Mouse (Mus musculus): ENCODE results near the gene Acy3. TPM values are rescaled to one million over a fixed set of nuclear protein-coding genes. Genes with fewer than 3 reads are reported as not detected.

Gene Acy3
- polyA plus RNA-seq, 1 experiment from 2014 or later: 13.0 TPM

DNA sequence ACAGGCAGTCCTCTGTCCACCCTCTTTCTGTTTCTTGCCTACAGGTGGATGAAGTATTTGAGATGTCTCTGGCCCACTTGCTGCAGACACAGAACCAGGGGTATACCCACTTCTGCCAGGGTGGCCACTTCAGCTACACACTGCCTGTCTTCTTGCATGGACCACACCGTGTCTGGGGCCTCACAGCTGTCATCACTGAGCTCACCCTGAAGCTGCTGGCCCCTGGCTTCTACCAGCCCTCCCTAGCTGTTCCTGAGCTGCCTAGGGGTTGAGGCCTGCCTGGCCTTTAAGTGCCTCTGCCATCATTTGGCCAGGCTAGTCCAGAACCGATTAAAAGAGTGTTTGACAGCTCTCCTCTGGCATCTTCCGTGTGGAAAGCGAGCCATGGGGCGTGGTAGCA is 15.4 kb downstream of the Acy3 start:
- Histone ChIP-seq H3K27ac (ENCODE audit: low read depth) (no peak overlapping the region), H3K9me3 (ENCODE audit: control insufficient read depth, low read length) (no peaks in the 10 kb centered on the region), H3K4me2 (ENCODE audit: low read length) (peak overlapping the region; percentile 87; the same call in 1 of the 2 replicates), H3K4me1 (replicated peaks; ENCODE audit: control insufficient read depth, insufficient read depth, low read length) (peaks cover 16% of the 10 kb centered on the region), H3K36me3 (ENCODE audit: control insufficient read depth, insufficient read depth, low read length) (peaks cover 16% of the 10 kb centered on the region), H3K4me3 (ENCODE audit: low read depth, low read length) (no peak overlapping the region), H3K9ac (ENCODE audit: low read length) (no peak overlapping the region), H3K27me3 (replicated peaks; ENCODE audit: control insufficient read depth, insufficient read depth, low read length) (no peaks in the 10 kb centered on the region)
- no peak for DNase-seq (ENCODE audit: low spot score)
- no peak for ATAC-seq (replicated peaks; ENCODE audit: low FRiP score, low TSS enrichment, low read depth)
- WGBS: 80% methylated on average over 5 of the region's 5 CpGs

DNA sequence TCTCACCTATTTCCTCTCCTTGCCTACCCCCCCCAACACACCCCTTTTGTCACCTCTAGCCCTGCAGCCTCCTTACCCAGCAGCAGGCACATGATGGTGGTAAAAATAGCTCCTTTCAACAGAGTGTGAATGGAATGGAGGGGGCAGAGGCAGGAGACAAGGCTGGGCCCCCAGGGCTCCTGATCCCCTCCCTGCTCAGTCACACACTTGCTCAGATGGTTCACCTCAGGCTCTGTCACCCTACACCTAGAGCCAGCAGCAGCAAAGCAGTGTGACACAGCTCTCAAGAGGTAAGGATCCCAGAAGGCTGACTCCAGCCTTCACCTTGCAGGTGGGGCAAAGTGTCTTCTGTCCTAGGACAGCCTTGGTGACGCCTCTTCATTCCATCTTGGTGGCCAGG is 16.7 kb downstream of the Acy3 start, which contains the start of gene Doc2g:
Doc2g (plus strand) TSS at position 202 of the 400 bp plus-strand sequence.
- no peaks in the 10 kb centered on the region for H3K9me3 ChIP-seq (ENCODE audit: control insufficient read depth, low read length)
- no peak for DNase-seq (ENCODE audit: low spot score)
- ATAC-seq (replicated peaks; ENCODE audit: low FRiP score, low TSS enrichment, low read depth): no peak
- H3K9ac ChIP-seq (ENCODE audit: low read length): no peak within 1 kb of the TSS
- H3K4me2 ChIP-seq (ENCODE audit: low read length): no peak within 1 kb of the TSS
- H3K27ac ChIP-seq (ENCODE audit: low read depth): no peak within 1 kb of the TSS
- H3K27me3 ChIP-seq (replicated peaks; ENCODE audit: control insufficient read depth, insufficient read depth, low read length): no peaks in the 10 kb centered on the region
- peaks cover 30% of the 10 kb centered on the region for H3K36me3 ChIP-seq (ENCODE audit: control insufficient read depth, insufficient read depth, low read length)
- 71% methylated on average over 1 of the region's 1 CpGs for WGBS
- no peak within 1 kb of the TSS for H3K4me3 ChIP-seq (ENCODE audit: low read depth, low read length)
- peaks cover 16% of the 10 kb centered on the region for H3K4me1 ChIP-seq (replicated peaks; ENCODE audit: control insufficient read depth, insufficient read depth, low read length)

DNA sequence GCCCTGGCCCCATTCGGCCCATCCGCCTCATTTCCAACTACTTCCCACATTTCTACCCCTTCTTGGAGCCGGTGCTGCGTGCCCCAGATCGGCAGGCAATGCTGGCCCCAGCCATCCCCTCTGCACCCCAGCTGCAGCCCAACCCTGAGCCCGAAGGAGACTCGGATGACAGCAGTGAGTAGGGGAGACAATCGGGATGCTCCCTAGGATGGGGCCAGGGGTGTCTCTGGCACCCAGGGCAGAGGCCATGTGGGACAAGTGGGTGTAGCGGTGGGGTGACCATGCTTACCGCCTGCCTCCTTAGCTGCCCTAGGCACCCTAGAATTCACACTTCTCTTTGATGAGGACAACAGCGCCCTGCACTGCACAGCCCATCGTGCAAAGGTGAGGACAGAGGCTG is 17.3 kb downstream of the Acy3 start:
- H3K4me3 ChIP-seq (ENCODE audit: low read depth, low read length): no peak overlapping the region
- no peak overlapping the region for H3K27ac ChIP-seq (ENCODE audit: low read depth)
- no peak overlapping the region for H3K9ac ChIP-seq (ENCODE audit: low read length)
- H3K27me3 ChIP-seq (replicated peaks; ENCODE audit: control insufficient read depth, insufficient read depth, low read length): no peaks in the 10 kb centered on the region
- ATAC-seq (replicated peaks; ENCODE audit: low FRiP score, low TSS enrichment, low read depth): no peak
- H3K4me1 ChIP-seq (replicated peaks; ENCODE audit: control insufficient read depth, insufficient read depth, low read length): peaks cover 16% of the 10 kb centered on the region
- WGBS: 69% methylated on average over 12 of the region's 12 CpGs
- no peaks in the 10 kb centered on the region for H3K9me3 ChIP-seq (ENCODE audit: control insufficient read depth, low read length)
- H3K4me2 ChIP-seq (ENCODE audit: low read length): no peak overlapping the region
- no peak for DNase-seq (ENCODE audit: low spot score)
- peaks cover 35% of the 10 kb centered on the region for H3K36me3 ChIP-seq (ENCODE audit: control insufficient read depth, insufficient read depth, low read length)

DNA sequence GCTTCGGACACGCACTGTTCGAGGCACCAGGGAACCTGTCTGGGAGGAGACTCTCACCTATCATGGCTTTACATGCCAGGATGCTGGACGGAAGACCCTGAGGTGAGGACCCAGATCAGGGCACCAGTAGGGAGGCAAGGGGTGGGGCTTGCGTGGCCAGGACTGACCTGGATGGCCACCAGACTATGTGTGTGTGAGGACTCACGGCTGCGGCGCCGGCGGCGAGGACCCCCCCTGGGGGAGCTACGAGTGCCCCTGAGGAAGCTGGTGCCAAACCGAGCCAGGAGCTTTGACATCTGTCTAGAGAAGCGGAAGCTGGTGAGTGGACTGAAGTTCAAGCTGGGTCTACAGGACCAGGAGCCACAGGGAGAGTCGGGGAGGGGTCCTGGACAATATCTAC is 18.0 kb downstream of the Acy3 start:
- Histone ChIP-seq H3K4me3 (ENCODE audit: low read depth, low read length) (no peak overlapping the region), H3K4me2 (ENCODE audit: low read length) (no peak overlapping the region), H3K4me1 (replicated peaks; ENCODE audit: control insufficient read depth, insufficient read depth, low read length) (peaks cover 16% of the 10 kb centered on the region), H3K9ac (ENCODE audit: low read length) (no peak overlapping the region), H3K27me3 (replicated peaks; ENCODE audit: control insufficient read depth, insufficient read depth, low read length) (no peaks in the 10 kb centered on the region), H3K27ac (ENCODE audit: low read depth) (no peak overlapping the region), H3K36me3 (ENCODE audit: control insufficient read depth, insufficient read depth, low read length) (peaks cover 41% of the 10 kb centered on the region), H3K9me3 (ENCODE audit: control insufficient read depth, low read length) (no peaks in the 10 kb centered on the region)
- WGBS: 86% methylated on average over 15 of the region's 15 CpGs
- DNase-seq (ENCODE audit: low spot score) (no peak), ATAC-seq (replicated peaks; ENCODE audit: low FRiP score, low TSS enrichment, low read depth) (no peak)

DNA sequence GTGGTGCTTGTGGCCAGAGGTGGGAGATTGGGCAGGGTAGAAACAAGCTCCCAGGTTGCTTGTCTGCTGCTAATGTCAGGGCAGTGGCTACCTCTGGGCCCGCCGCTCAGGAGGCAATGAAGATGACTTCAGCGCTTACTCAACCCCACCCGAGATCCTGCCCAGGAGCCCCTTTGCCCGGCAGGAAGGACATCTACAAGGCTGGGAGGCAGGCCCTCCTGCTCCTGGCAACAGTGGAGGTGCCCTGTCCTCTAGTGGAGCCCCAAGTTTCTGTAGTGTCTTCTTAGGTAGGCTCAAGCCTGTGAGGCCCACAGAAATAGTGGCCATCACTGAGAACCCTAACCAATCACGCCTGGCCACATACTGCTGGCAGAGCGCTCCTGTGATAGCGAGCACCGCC is 18.7 kb downstream of the Acy3 start:
- WGBS: 88% methylated on average over 9 of the region's 9 CpGs
- Histone ChIP-seq H3K9me3 (ENCODE audit: control insufficient read depth, low read length) (no peaks in the 10 kb centered on the region), H3K9ac (ENCODE audit: low read length) (no peak overlapping the region), H3K4me1 (replicated peaks; ENCODE audit: control insufficient read depth, insufficient read depth, low read length) (peaks cover 10% of the 10 kb centered on the region), H3K4me2 (ENCODE audit: low read length) (no peak overlapping the region), H3K36me3 (ENCODE audit: control insufficient read depth, insufficient read depth, low read length) (peaks cover 49% of the 10 kb centered on the region), H3K27me3 (replicated peaks; ENCODE audit: control insufficient read depth, insufficient read depth, low read length) (no peaks in the 10 kb centered on the region), H3K4me3 (ENCODE audit: low read depth, low read length) (no peak overlapping the region), H3K27ac (ENCODE audit: low read depth) (no peak overlapping the region)
- ATAC-seq (replicated peaks; ENCODE audit: low FRiP score, low TSS enrichment, low read depth): no peak
- no peak for DNase-seq (ENCODE audit: low spot score)

DNA sequence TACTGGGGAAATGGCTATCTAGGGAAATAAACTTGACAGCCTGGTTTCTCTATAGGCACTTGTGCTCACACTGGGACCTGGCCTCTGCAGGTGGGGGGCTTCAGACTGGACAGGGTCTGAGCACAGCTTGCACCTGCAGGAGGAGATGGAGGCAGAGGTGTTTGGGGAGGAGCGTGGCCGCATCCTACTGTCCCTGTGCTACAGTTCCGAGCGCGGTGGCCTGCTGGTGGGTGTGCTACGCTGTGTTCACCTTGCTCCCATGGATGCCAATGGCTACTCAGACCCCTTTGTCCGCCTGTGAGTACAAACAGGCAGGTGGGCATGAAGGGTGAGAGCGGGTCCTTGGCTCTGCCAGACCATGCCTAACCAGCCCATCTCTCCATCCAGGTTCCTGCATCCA is 19.6 kb downstream of the Acy3 start:
- Histone ChIP-seq H3K4me2 (ENCODE audit: low read length) (no peak overlapping the region), H3K9me3 (ENCODE audit: control insufficient read depth, low read length) (no peaks in the 10 kb centered on the region), H3K27me3 (replicated peaks; ENCODE audit: control insufficient read depth, insufficient read depth, low read length) (no peaks in the 10 kb centered on the region), H3K36me3 (ENCODE audit: control insufficient read depth, insufficient read depth, low read length) (peaks cover 53% of the 10 kb centered on the region), H3K9ac (ENCODE audit: low read length) (no peak overlapping the region), H3K4me1 (replicated peaks; ENCODE audit: control insufficient read depth, insufficient read depth, low read length) (peaks cover 8% of the 10 kb centered on the region), H3K27ac (ENCODE audit: low read depth) (no peak overlapping the region), H3K4me3 (ENCODE audit: low read depth, low read length) (no peak overlapping the region)
- DNase-seq (ENCODE audit: low spot score): no peak
- 93% methylated on average over 8 of the region's 8 CpGs for WGBS
- no peak for ATAC-seq (replicated peaks; ENCODE audit: low FRiP score, low TSS enrichment, low read depth)

DNA sequence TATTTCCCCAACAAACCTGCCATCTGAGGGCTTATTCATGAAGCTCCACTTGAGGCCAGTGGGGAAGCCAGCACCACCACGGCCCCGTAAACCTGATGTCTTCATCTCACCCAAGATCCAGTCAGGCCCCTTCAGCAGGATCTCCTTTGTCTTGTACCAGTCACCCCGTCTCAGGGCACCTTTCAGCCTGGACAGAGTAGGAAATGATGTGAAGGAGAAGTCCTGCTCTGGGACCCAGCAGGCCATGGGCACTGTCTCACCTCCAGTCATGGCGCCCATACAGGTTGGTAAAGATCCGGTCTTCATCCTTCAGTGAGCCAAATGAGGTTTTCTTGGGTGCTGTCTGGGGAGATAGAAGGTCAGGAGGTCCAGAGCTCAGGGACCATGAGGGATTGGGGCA is 24.7 kb downstream of the Acy3 start:
- no peak overlapping the region for H3K27ac ChIP-seq (ENCODE audit: low read depth)
- ATAC-seq (replicated peaks; ENCODE audit: low FRiP score, low TSS enrichment, low read depth): no peak
- no peaks in the 10 kb centered on the region for H3K27me3 ChIP-seq (replicated peaks; ENCODE audit: control insufficient read depth, insufficient read depth, low read length)
- H3K4me3 ChIP-seq (ENCODE audit: low read depth, low read length): no peak overlapping the region
- H3K4me1 ChIP-seq (replicated peaks; ENCODE audit: control insufficient read depth, insufficient read depth, low read length): peaks cover 9% of the 10 kb centered on the region; the same call in 1 of the 2 replicates
- no peak overlapping the region for H3K9ac ChIP-seq (ENCODE audit: low read length)
- peaks cover 44% of the 10 kb centered on the region for H3K36me3 ChIP-seq (ENCODE audit: control insufficient read depth, insufficient read depth, low read length)
- no peaks in the 10 kb centered on the region for H3K9me3 ChIP-seq (ENCODE audit: control insufficient read depth, low read length)
- H3K4me2 ChIP-seq (ENCODE audit: low read length): no peak overlapping the region
- 90% methylated on average over 5 of the region's 5 CpGs for WGBS
- no peak for DNase-seq (ENCODE audit: low spot score)

DNA sequence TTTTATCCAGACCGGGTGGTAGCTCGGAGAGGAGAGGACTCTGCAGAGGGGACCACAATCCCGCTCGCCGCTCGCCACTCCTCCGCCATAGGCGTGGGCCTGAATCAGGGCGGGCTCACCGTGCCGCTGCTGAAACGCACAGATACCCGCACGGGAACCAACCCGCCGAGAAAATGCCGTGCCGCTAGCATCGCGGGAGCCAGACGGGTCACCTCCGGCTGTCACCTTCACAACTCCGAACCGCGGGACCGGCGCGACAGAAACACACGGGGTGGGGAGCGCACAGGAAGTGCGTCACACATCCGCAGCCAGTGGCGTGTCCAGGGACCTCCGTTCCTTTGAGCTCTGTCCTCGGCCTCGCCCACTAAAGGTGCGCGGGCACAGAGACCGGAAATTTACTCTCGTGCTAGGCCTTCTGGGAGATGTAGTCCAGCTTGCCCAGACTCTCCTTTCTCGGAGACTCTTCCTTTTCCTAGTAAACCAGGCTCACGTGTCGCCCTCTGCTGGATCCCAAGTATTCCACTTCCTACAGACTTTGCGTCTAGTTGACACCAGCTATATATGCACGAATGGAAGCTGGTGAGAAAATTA is 26.2 kb downstream of the Acy3 start, which contains the start of gene Ndufv1:
Ndufv1 (minus strand) TSS at position 375 of the 591 bp plus-strand sequence.
- ATAC-seq (replicated peaks; ENCODE audit: low FRiP score, low TSS enrichment, low read depth): peak; percentile 99
- under 1% methylated on average over 45 of the region's 45 CpGs for WGBS
- Histone ChIP-seq H3K27ac (ENCODE audit: low read depth) (peak within 1 kb of the TSS; percentile 59; the same call in 1 of the 2 replicates), H3K4me1 (replicated peaks; ENCODE audit: control insufficient read depth, insufficient read depth, low read length) (peaks cover 9% of the 10 kb centered on the region; the same call in 1 of the 2 replicates), H3K36me3 (ENCODE audit: control insufficient read depth, insufficient read depth, low read length) (peaks cover 29% of the 10 kb centered on the region), H3K9ac (ENCODE audit: low read length) (peak within 1 kb of the TSS; percentile 61), H3K4me2 (ENCODE audit: low read length) (peak within 1 kb of the TSS; percentile 61), H3K27me3 (replicated peaks; ENCODE audit: control insufficient read depth, insufficient read depth, low read length) (no peaks in the 10 kb centered on the region), H3K4me3 (ENCODE audit: low read depth, low read length) (peak within 1 kb of the TSS; percentile 69), H3K9me3 (ENCODE audit: control insufficient read depth, low read length) (no peaks in the 10 kb centered on the region)
- peak; percentile 96 for DNase-seq (ENCODE audit: low spot score)

DNA sequence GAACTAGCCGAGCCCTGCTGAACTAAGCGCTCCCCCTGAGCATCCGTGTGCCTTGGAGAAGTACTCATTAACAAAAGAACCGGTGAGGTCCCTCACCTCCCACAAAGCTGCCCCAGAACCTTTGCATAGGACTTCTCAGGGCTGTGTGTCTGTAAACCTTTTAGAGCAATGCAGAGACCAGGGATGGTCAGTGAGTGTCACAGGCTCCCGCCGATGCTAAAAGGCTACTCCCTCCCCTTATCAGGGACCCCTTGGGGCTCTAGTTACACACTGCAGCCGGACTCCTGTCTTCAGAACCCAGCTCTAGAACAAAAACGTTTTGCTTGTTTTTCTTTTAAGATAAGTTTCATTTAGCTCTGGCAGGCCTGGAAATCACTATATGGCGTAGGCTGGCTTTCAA is 26.7 kb downstream of the Acy3 start:
- Histone ChIP-seq H3K9me3 (ENCODE audit: control insufficient read depth, low read length) (no peaks in the 10 kb centered on the region), H3K36me3 (ENCODE audit: control insufficient read depth, insufficient read depth, low read length) (peaks cover 24% of the 10 kb centered on the region), H3K27ac (ENCODE audit: low read depth) (peak overlapping the region; percentile 59; the same call in 1 of the 2 replicates), H3K9ac (ENCODE audit: low read length) (peak overlapping the region; percentile 29; the same call in 1 of the 2 replicates), H3K27me3 (replicated peaks; ENCODE audit: control insufficient read depth, insufficient read depth, low read length) (no peaks in the 10 kb centered on the region), H3K4me3 (ENCODE audit: low read depth, low read length) (peak overlapping the region; percentile 69), H3K4me2 (ENCODE audit: low read length) (peak overlapping the region; percentile 56), H3K4me1 (replicated peaks; ENCODE audit: control insufficient read depth, insufficient read depth, low read length) (peaks cover 9% of the 10 kb centered on the region; the same call in 1 of the 2 replicates)
- ATAC-seq (replicated peaks; ENCODE audit: low FRiP score, low TSS enrichment, low read depth): no peak; the same call in 1 of the 2 replicates
- WGBS: 15% methylated on average over 9 of the region's 9 CpGs
- no peak for DNase-seq (ENCODE audit: low spot score)

Measured in intestine, embryonic 14.5 days (tissue).